In genomic region chr3:128036538-128036937, GRCm38 (mm10) we compare ENCODE assay signal across 26 mouse cellular contexts.
A peak's percentile ranks its signal among the peaks of the same experiment; 100 is the strongest.
DNase-seq lines count a peak whose midpoint lies in the region; ATAC-seq and TF ChIP-seq lines count a peak whose summit lies in the region.
"Had no signal": no experiment of that assay in that cellular context is flagged by ENCODE, and none has a peak within 500 bp of the region (broad histone marks: within the 10 kb centered on the region; RNA-seq: fewer than 3 reads in every experiment).

No protein-coding gene starts in this region.

- ATAC-seq in forebrain, embryonic 14.5 days = peak; percentile 46; the same call in 1 of the 2 replicates
- ATAC-seq in forebrain, embryonic 11.5 days (replicated peaks; ENCODE audit: low FRiP score) = no peak
- ATAC-seq: activated CD4-positive, CD25-positive, alpha-beta regulatory T cell, adult 4 months; CD4-positive, CD25-positive, alpha-beta regulatory T cell, adult 4 months; forebrain, embryonic 16.5 days; hindbrain, postnatal 0 days; inflammation-experienced regulatory T-cells, adult 6 months; intestine, embryonic 16.5 days had no signal

- H3K27me3 ChIP-seq in forebrain, embryonic 14.5 days (replicated peaks; ENCODE audit: control insufficient read depth, insufficient read depth, low read length) = no peaks in the 10 kb centered on the region
- no peaks in the 10 kb centered on the region for H3K27me3 ChIP-seq in forebrain, embryonic 11.5 days (ENCODE audit: control insufficient read depth, insufficient read depth, low read length)
- H3K27me3 ChIP-seq: embryonic facial prominence, embryonic 12.5 days; heart, embryonic 13.5 days had no signal

- no peaks in the 10 kb centered on the region for H3K4me1 ChIP-seq in forebrain, embryonic 14.5 days (ENCODE audit: control insufficient read depth, insufficient read depth, low read length)
- H3K4me1 ChIP-seq in forebrain, embryonic 11.5 days (replicated peaks; ENCODE audit: control insufficient read depth, insufficient read depth, low read length) = no peaks in the 10 kb centered on the region
- H3K4me1 ChIP-seq: heart, embryonic 10.5 days had no signal

- H3K27ac ChIP-seq in forebrain, embryonic 14.5 days (ENCODE audit: low read depth, low read length) = no peak overlapping the region
- H3K27ac ChIP-seq in forebrain, embryonic 11.5 days (ENCODE audit: low read depth, low read length) = no peak overlapping the region
- H3K27ac ChIP-seq: embryonic facial prominence, embryonic 12.5 days; heart, adult 2 months; heart, embryonic 10.5 days; heart, embryonic 13.5 days; hindbrain, embryonic 14.5 days; hindbrain, postnatal 0 days had no signal

- DNase-seq in forebrain, embryonic 14.5 days (ENCODE audit: low spot score) = peak; percentile 31
- DNase-seq in forebrain, embryonic 11.5 days (ENCODE audit: low spot score) = no peak
- peak; percentile 3 for DNase-seq in Muller cell, postnatal 12 days (ENCODE audit: inconsistent ontology term)
- peak; percentile 53 for DNase-seq in brain, embryonic 14.5 days (ENCODE audit: low read depth)
- no peak for DNase-seq in spleen, postnatal 14 days (ENCODE audit: low spot score in 2 of 2)
- DNase-seq in cerebellum, adult 9-10 months = no peak
- DNase-seq: adrenal gland, postnatal 10 days; adrenal gland, postnatal 36 days; cerebellum, adult 11 months; cerebellum, adult 2 months; gastrocnemius, postnatal 10 days; gastrocnemius, postnatal 36 days; heart, adult 2 months; heart, postnatal 14 days; heart, postnatal 4 days had no signal

- H3K4me2 ChIP-seq in forebrain, embryonic 14.5 days (ENCODE audit: low read length) = no peak overlapping the region
- H3K4me2 ChIP-seq in forebrain, embryonic 11.5 days (ENCODE audit: low read depth, low read length, severe bottlenecking) = no peak overlapping the region
- H3K4me2 ChIP-seq: embryonic facial prominence, embryonic 12.5 days; heart, embryonic 13.5 days; hindbrain, embryonic 14.5 days had no signal

- WGBS in forebrain, embryonic 14.5 days = 36% methylated on average over 10 of the region's 10 CpGs
- 52% methylated on average over 10 of the region's 10 CpGs for WGBS in forebrain, embryonic 11.5 days

- H3K4me3 ChIP-seq in forebrain, embryonic 14.5 days (ENCODE audit: low read depth, low read length) = no peak overlapping the region
- H3K4me3 ChIP-seq in forebrain, embryonic 11.5 days (ENCODE audit: low read depth, low read length) = no peak overlapping the region
- H3K4me3 ChIP-seq: embryonic facial prominence, embryonic 12.5 days; erythroblast, embryonic 14.5 days; heart, adult 2 months; heart, embryonic 10.5 days; heart, embryonic 13.5 days had no signal

- H3K36me3 ChIP-seq in forebrain, embryonic 14.5 days (ENCODE audit: control insufficient read depth, insufficient read depth, low read length) = no peaks in the 10 kb centered on the region
- no peaks in the 10 kb centered on the region for H3K36me3 ChIP-seq in forebrain, embryonic 11.5 days (ENCODE audit: control insufficient read depth, insufficient read depth, low read length)
- H3K36me3 ChIP-seq: embryonic facial prominence, embryonic 12.5 days; heart, embryonic 10.5 days; heart, embryonic 13.5 days had no signal

- TF ChIP-seq CTCF in brain, embryonic 14.5 days (IDR thresholded peaks at IDR 0.05; ENCODE audit: borderline replicate concordance, extremely low read depth, insufficient read depth, insufficient read length) = no peak

- no peaks in the 10 kb centered on the region for H3K9me3 ChIP-seq in forebrain, embryonic 14.5 days (replicated peaks; ENCODE audit: control insufficient read depth, low read length)
- H3K9me3 ChIP-seq in forebrain, embryonic 11.5 days (ENCODE audit: control insufficient read depth, low read length) = no peaks in the 10 kb centered on the region
- H3K9me3 ChIP-seq: embryonic facial prominence, embryonic 12.5 days; heart, embryonic 10.5 days; heart, embryonic 13.5 days had no signal

- H3K9ac ChIP-seq in forebrain, embryonic 14.5 days (ENCODE audit: low read length) = no peak overlapping the region
- no peak overlapping the region for H3K9ac ChIP-seq in forebrain, embryonic 11.5 days (ENCODE audit: low read length)
- H3K9ac ChIP-seq: embryonic facial prominence, embryonic 12.5 days; heart, embryonic 13.5 days; hindbrain, embryonic 14.5 days had no signal

- no peak for TF ChIP-seq POLR2A in brain, embryonic 14.5 days (IDR thresholded peaks at IDR 0.05; ENCODE audit: borderline replicate concordance, extremely low read depth, insufficient read depth, insufficient read length, poor library complexity, severe bottlenecking)

Comparison
In these comparisons a context has a peak if more than half of its experiments do, and no peak if none do; other contexts are left out.
1. DNase-seq: peak in forebrain, embryonic 14.5 days (single experiment), Muller cell, postnatal 12 days (single experiment) and brain, embryonic 14.5 days (single experiment); none in forebrain, embryonic 11.5 days (single experiment), spleen, postnatal 14 days (0 of 2) and cerebellum, adult 9-10 months (single experiment).